Mouse (Mus musculus): ENCODE results near the gene Ugt2b38.
"Not testable (repeated sequence)": the region's sequence is repeated elsewhere in the genome, so short reads cannot be mapped to it uniquely, and the experiment has no call there.

The Ugt2b38 gene

GRCm38 (mm10) chr5:87424041-87424440 lies at the start of gene Ugt2b38:
Ugt2b38 (minus strand) TSS chr5:87424203.
- DNase-seq (ENCODE audit: low spot score in 2 of 2), result not testable (repeated sequence)

GRCm38 (mm10) chr5:87458810-87459209 lies 34.8 kb upstream of the Ugt2b38 start:
- DNase-seq (ENCODE audit: low spot score in 2 of 2), result no peak

GRCm38 (mm10) chr5:87457701-87458100 lies 33.7 kb upstream of the Ugt2b38 start:
- DNase-seq (ENCODE audit: low spot score in 2 of 2), result no peak

- DNase-seq (ENCODE audit: low spot score in 2 of 2), result no peak
Measured at GRCm38 (mm10) chr5:87456216-87456850, 32.3 kb upstream of the Ugt2b38 start.

- DNase-seq (ENCODE audit: low spot score in 2 of 2), result no peak
Measured at GRCm38 (mm10) chr5:87455519-87455918, 31.5 kb upstream of the Ugt2b38 start.

- DNase-seq (ENCODE audit: low spot score in 2 of 2), result not testable (repeated sequence)
Measured at GRCm38 (mm10) chr5:87452514-87452913, 28.5 kb upstream of the Ugt2b38 start.

- no peak for DNase-seq (ENCODE audit: low spot score in 2 of 2)
Measured at GRCm38 (mm10) chr5:87436264-87436663, 12.3 kb upstream of the Ugt2b38 start.

- no peak for DNase-seq (ENCODE audit: low spot score in 2 of 2)
Measured at GRCm38 (mm10) chr5:87425676-87426075, 1.7 kb upstream of the Ugt2b38 start.

GRCm38 (mm10) chr5:87396968-87397367 lies 27.0 kb downstream of the Ugt2b38 start:
- DNase-seq (ENCODE audit: low spot score in 2 of 2), result no peak

GRCm38 (mm10) chr5:87390818-87391217 lies 33.2 kb downstream of the Ugt2b38 start:
- no peak for DNase-seq (ENCODE audit: low spot score in 2 of 2)

GRCm38 (mm10) chr5:87380234-87380633 lies 43.8 kb downstream of the Ugt2b38 start:
- DNase-seq (ENCODE audit: low spot score in 2 of 2), result no peak

- no peak for DNase-seq (ENCODE audit: low spot score in 2 of 2)
Measured at GRCm38 (mm10) chr5:87379825-87380224, 44.2 kb downstream of the Ugt2b38 start.

GRCm38 (mm10) chr5:87375874-87376383 lies 48.1 kb downstream of the Ugt2b38 start:
- DNase-seq (ENCODE audit: low spot score in 2 of 2), result no peak

- no peak for DNase-seq (ENCODE audit: low spot score in 2 of 2)
Measured at GRCm38 (mm10) chr5:87373502-87373863, 50.5 kb downstream of the Ugt2b38 start.

- not testable (repeated sequence) for DNase-seq (ENCODE audit: low spot score in 2 of 2)
Measured at GRCm38 (mm10) chr5:87372788-87373501, 51.1 kb downstream of the Ugt2b38 start.
